Mouse (Mus musculus) layer of hippocampus, postnatal 25 days (tissue): Measurements from ENCODE around the gene Il1r1. TPM values are rescaled to one million over a fixed set of nuclear protein-coding genes. Genes with fewer than 3 reads are reported as not detected.

Experiments
- DNase-seq, 2 experiments: peaks; one replicate each; pipeline ENCODE4 v3.0.0; 2022; ENCODE audit warnings: mixed read lengths in 2 of 2, low spot score in 1 of 2; ENCODE audit errors: extremely low spot score in 1 of 2
- total RNA-seq, 2 experiments: library from RNA; stranded (reverse); gene quantifications; 2 replicates each; pipeline ENCODE4 v1.2.3; 2021

The Il1r1 gene
- total RNA-seq, 2 experiments from 2014 or later = 7.3 to 7.6 TPM

GRCm38 (mm10) chr1:40311123-40311522 lies 86.2 kb downstream of the Il1r1 start:
- DNase-seq = no peak

- DNase-seq = no peak
Measured at GRCm38 (mm10) chr1:40311625-40312024, 86.7 kb downstream of the Il1r1 start.

GRCm38 (mm10) chr1:40314016-40314415 lies 89.1 kb downstream of the Il1r1 start:
- no peak for DNase-seq

- no peak for DNase-seq
Measured at GRCm38 (mm10) chr1:40317657-40318056, 92.8 kb downstream of the Il1r1 start.

- no peak for DNase-seq
Measured at GRCm38 (mm10) chr1:40321824-40322223, 96.9 kb downstream of the Il1r1 start.

GRCm38 (mm10) chr1:40322543-40322942 lies 97.7 kb downstream of the Il1r1 start:
- DNase-seq = no peak

GRCm38 (mm10) chr1:40324457-40324856 lies 99.6 kb downstream of the Il1r1 start, which contains the start of gene Il1rl2:
Il1rl2 (plus strand) TSS chr1:40324610.
- no peak for DNase-seq

- DNase-seq = no peak
Measured at GRCm38 (mm10) chr1:40324955-40325702, 100.2 kb downstream of the Il1r1 start.

GRCm38 (mm10) chr1:40325711-40326327 lies 100.9 kb downstream of the Il1r1 start:
- no peak for DNase-seq

- no peak for DNase-seq
Measured at GRCm38 (mm10) chr1:40327604-40328003, 102.7 kb downstream of the Il1r1 start.

- no peak for DNase-seq
Measured at GRCm38 (mm10) chr1:40329526-40329925, 104.6 kb downstream of the Il1r1 start.

- DNase-seq = no peak
Measured at GRCm38 (mm10) chr1:40330181-40330580, 105.3 kb downstream of the Il1r1 start.

GRCm38 (mm10) chr1:40339346-40339745 lies 114.5 kb downstream of the Il1r1 start:
- no peak for DNase-seq

GRCm38 (mm10) chr1:40340102-40340501 lies 115.2 kb downstream of the Il1r1 start:
- no peak for DNase-seq

- no peak for DNase-seq
Measured at GRCm38 (mm10) chr1:40352158-40352903, 127.5 kb downstream of the Il1r1 start.

GRCm38 (mm10) chr1:40352904-40353286 lies 128.0 kb downstream of the Il1r1 start:
- DNase-seq = no peak

- no peak for DNase-seq
Measured at GRCm38 (mm10) chr1:40354665-40355064, 129.8 kb downstream of the Il1r1 start.

- DNase-seq = no peak
Measured at GRCm38 (mm10) chr1:40355431-40355843, 130.6 kb downstream of the Il1r1 start.

- DNase-seq = no peak
Measured at GRCm38 (mm10) chr1:40355904-40356521, 131.1 kb downstream of the Il1r1 start.

GRCm38 (mm10) chr1:40357921-40358320 lies 133.0 kb downstream of the Il1r1 start:
- DNase-seq = no peak

- no peak for DNase-seq
Measured at GRCm38 (mm10) chr1:40358351-40358750, 133.5 kb downstream of the Il1r1 start.
